Mouse (Mus musculus): ENCODE measurements around the gene Agr2.

DNA sequence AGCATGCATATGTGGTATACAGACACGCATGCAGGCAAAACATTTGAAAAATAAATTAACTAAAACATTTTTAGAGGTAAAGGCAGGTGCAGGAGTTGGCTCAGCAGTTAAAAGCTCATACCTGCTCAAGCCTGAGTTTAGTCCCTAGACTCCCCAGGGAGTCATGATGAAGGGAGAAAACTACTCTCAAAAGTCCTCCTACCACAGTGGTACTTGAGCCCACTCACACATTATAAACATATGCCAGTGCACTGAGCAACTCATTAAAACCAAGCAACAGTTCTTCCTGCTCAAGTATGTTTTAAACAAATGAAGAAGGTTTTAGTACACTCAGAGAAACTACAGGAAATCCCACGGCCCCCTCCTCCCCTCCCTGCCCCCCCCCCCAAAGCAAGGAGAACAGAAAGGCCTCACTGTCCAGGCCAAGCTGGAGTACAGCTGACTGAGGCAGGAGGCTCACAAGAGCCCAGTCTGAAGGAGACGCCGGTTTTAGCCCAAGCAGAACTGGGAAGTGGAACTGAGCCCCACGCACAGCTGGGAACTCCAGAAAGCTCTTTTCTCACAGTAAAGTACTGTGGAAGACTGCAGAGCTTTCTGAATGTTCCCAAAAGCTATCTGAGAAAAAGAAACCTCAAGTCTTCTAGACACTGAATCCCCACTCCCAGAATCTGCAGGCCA lies 36.4 kb downstream of the Agr2 start:
- TF ChIP-seq CTCF (IDR thresholded peaks at IDR 0.05; ENCODE audit: control insufficient read depth, insufficient read depth, low read length): no peak
- TF ChIP-seq POLR2A (IDR thresholded peaks at IDR 0.05; ENCODE audit: borderline replicate concordance, control insufficient read depth, low read depth, low read length): no peak

All from bone marrow, adult 2 months (tissue).